Mouse (Mus musculus): ENCODE data around the gene Sestd1.

- TF ChIP-seq CTCF (IDR thresholded peaks at IDR 0.05; ENCODE audit: extremely low read depth, insufficient read length, insufficient replicate concordance, low read depth, low read length): no peak
- no peak for TF ChIP-seq POLR2A (IDR thresholded peaks at IDR 0.05; ENCODE audit: low read depth, low read length)
Observed at GRCm38 (mm10) chr2:77149576-77149975, 130.8 kb downstream of the Sestd1 start.
